Mouse (Mus musculus): Measurements from ENCODE around the gene Epha4.

DNA sequence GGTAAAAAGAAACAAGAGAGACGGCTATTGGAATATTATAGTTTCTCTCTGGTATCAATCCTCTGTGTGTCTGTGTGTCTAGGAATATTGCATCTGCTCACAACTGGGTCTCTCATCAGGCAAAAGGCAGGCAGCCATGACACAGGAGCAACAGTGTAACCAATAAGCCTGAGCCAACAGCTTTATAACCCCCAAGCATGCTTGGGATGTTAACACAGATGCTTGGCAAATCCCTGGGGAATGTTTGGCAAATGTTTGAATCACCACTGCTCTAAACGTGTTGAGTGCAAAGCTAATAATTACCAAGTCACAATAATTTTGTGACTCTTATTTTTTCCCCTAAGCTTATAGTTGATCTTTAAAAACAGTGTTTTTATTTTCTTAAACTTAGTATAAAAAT is 8.5 kb upstream of the Epha4 start:
- TF ChIP-seq CTCF (IDR thresholded peaks at IDR 0.05; ENCODE audit: insufficient read depth, low read depth, low read length) = no peak
- no peak for TF ChIP-seq POLR2A (IDR thresholded peaks at IDR 0.05; ENCODE audit: insufficient read depth, low read depth, low read length)
